Mouse (Mus musculus): ENCODE measurements around the gene Kat2a. TPM values are rescaled to one million over a fixed set of nuclear protein-coding genes. Genes with fewer than 3 reads are reported as not detected.

The Kat2a gene
- polyA plus RNA-seq (2014; fragmentation: Nextera tagmentation; extraction: Ambion mirVana) = 50.7 and 51.7 TPM in 2 replicates

- WGBS = 2% methylated on average over 48 of the region's 48 CpGs
- peak; percentile 86 for ATAC-seq (ENCODE audit: insufficient number of reproducible peaks, insufficient read depth, low FRiP score, low read depth)
- H3K9ac ChIP-seq (replicated peaks; ENCODE audit: low read depth, low read length) = peak within 1 kb of the TSS; percentile 74
- H3K27ac ChIP-seq (ENCODE audit: low read length) = peak within 1 kb of the TSS; percentile 74; the same call in 1 of the 2 replicates
- no peaks in the 10 kb centered on the region for H3K27me3 ChIP-seq (ENCODE audit: control insufficient read depth, insufficient read depth, low read length)
- H3K4me1 ChIP-seq (ENCODE audit: control insufficient read depth, insufficient read depth, low read length) = peaks cover 14% of the 10 kb centered on the region
- peak within 1 kb of the TSS; percentile 86 for H3K4me3 ChIP-seq (ENCODE audit: low read depth, low read length)
- peaks cover 44% of the 10 kb centered on the region for H3K36me3 ChIP-seq (ENCODE audit: control insufficient read depth, insufficient read depth, low read length)
- H3K4me2 ChIP-seq (replicated peaks; ENCODE audit: low read depth, low read length) = peak within 1 kb of the TSS; percentile 53
- no peaks in the 10 kb centered on the region for H3K9me3 ChIP-seq (ENCODE audit: control insufficient read depth, low read depth, low read length)
Measured at GRCm38 (mm10) chr11:100711783-100712615, at the start of gene Kat2a. Gene Kat2a (minus strand): TSS chr11:100712465.

DNA sequence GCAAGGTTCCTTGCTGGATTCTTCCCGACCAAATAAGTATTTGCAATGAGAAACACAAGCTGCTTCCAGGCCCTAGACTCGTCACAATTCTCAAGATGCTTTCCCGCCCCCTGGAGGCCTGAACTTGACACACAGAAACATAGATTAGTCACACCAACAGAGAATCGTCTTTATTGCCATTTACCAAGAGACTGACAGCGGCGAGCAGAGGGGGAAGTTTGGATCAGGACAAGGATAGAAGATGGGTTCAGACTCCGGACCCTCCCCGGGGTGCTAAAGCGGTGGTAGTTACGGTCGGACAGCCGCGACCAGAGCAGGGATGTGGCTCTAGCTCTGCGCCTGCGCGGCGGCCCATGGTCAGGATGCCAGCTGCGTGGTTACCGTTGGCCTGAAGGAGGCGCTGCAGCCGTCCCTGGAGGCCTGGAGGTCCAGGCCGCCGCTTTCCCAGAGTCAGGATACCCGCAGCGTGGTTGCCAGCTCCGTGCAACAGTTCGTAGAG is 49.3 kb upstream of the Kat2a start:
- Histone ChIP-seq H3K9ac (replicated peaks; ENCODE audit: low read depth, low read length) (no peak overlapping the region), H3K9me3 (ENCODE audit: control insufficient read depth, low read depth, low read length) (no peaks in the 10 kb centered on the region), H3K4me3 (ENCODE audit: low read depth, low read length) (peak overlapping the region; percentile 34), H3K27ac (ENCODE audit: low read length) (no peak overlapping the region), H3K4me1 (ENCODE audit: control insufficient read depth, insufficient read depth, low read length) (peaks cover 10% of the 10 kb centered on the region; the same call in 1 of the 2 replicates), H3K36me3 (ENCODE audit: control insufficient read depth, insufficient read depth, low read length) (no peaks in the 10 kb centered on the region), H3K4me2 (replicated peaks; ENCODE audit: low read depth, low read length) (peak overlapping the region; percentile 72), H3K27me3 (ENCODE audit: control insufficient read depth, insufficient read depth, low read length) (peaks cover 21% of the 10 kb centered on the region)
- WGBS = under 1% methylated on average over 27 of the region's 27 CpGs
- peak; percentile 42; the same call in 1 of the 2 replicates for ATAC-seq (ENCODE audit: insufficient number of reproducible peaks, insufficient read depth, low FRiP score, low read depth)

DNA sequence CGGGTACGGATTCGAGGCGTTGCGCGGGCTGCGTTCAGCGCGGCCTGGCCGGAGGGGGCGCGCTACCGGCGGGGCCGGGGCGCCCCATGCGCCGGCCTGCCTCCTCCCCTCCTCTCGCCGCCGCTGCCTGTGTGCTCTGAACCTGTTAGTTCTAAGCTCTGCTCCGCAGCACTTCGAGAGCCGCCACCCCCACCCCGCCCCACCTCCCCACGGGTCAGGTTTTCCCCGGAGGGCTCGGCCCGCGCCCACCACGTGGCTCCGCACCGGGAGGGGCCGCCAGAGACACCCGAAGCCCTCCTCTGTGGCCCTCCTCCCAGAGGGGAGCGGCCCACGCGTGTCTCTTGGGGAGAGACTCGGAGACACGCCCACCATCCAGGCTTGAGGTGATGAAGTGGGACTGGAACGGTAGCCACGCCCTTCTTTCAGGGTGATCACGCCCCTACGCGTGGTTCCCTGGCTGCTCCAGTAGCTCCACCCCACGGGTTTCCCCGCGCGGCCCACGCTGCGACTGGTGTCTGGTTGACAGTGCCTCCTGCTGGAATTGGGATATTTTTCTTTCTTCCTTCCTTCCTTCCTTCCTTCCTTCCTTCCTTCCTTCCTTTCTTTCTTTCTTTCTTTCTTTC is 47.5 kb upstream of the Kat2a start, which contains the start of gene Kcnh4:
Gene Kcnh4 (minus strand): TSS at position 332 of the 623 bp plus-strand sequence.
- peaks cover 21% of the 10 kb centered on the region for H3K27me3 ChIP-seq (ENCODE audit: control insufficient read depth, insufficient read depth, low read length)
- peak within 1 kb of the TSS; percentile 15 for H3K4me3 ChIP-seq (ENCODE audit: low read depth, low read length)
- H3K36me3 ChIP-seq (ENCODE audit: control insufficient read depth, insufficient read depth, low read length) = no peaks in the 10 kb centered on the region
- H3K9ac ChIP-seq (replicated peaks; ENCODE audit: low read depth, low read length) = no peak within 1 kb of the TSS
- under 1% methylated on average over 44 of the region's 51 CpGs for WGBS
- peaks cover 10% of the 10 kb centered on the region; the same call in 1 of the 2 replicates for H3K4me1 ChIP-seq (ENCODE audit: control insufficient read depth, insufficient read depth, low read length)
- H3K4me2 ChIP-seq (replicated peaks; ENCODE audit: low read depth, low read length) = peak within 1 kb of the TSS; percentile 36
- no peak within 1 kb of the TSS for H3K27ac ChIP-seq (ENCODE audit: low read length)
- no peaks in the 10 kb centered on the region for H3K9me3 ChIP-seq (ENCODE audit: control insufficient read depth, low read depth, low read length)
- ATAC-seq (ENCODE audit: insufficient number of reproducible peaks, insufficient read depth, low FRiP score, low read depth) = 0 out of 2 replicates have a peak, but pooled peaks have one; percentile 54

DNA sequence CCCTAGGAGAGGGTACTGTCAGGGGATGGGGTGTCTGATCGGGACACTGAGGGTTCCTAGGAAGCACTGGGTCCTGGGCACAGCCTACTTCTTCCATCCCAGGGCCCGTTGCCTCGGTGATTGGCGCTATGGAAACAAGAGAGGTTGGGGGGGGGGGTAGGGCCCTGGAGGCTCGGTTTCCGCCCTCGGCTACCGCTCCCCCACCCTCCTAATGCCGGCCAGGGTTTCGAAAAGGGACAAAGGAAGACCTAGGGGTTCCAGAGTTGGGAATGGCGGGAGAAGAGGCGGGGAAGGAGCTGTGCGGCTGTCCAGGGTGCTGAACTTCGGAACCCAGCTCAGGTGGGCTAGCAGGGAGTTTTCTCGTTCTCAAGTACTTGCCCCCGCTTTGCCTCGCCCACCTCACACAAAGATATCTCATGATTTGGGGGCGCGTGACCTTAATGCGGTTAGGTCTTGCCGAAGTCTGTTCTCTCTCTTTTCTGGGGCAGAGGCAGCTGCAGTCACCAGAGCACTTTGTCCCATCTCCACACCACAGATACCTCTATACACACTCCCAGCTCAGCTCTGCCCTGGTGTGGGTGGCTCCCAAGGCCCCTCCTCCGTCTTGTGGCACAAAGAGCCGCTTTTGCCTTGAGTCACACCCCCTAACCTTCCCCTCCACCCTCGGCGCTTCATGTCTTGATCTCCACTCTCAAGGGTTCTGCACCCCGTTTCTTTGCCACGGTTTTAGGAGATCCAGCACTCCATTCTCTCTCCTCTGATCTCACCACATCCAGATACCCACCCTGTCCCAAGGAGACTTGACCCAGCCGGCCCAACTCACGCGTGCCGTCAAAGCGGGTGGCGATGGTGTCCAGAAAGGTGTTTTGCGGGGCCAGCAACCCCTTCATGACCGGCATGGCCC is 46.7 kb upstream of the Kat2a start:
- Histone ChIP-seq H3K9ac (replicated peaks; ENCODE audit: low read depth, low read length) (no peak overlapping the region), H3K36me3 (ENCODE audit: control insufficient read depth, insufficient read depth, low read length) (no peaks in the 10 kb centered on the region), H3K9me3 (ENCODE audit: control insufficient read depth, low read depth, low read length) (no peaks in the 10 kb centered on the region), H3K4me2 (replicated peaks; ENCODE audit: low read depth, low read length) (peak overlapping the region; percentile 36; the same call in 1 of the 2 replicates), H3K27me3 (ENCODE audit: control insufficient read depth, insufficient read depth, low read length) (peaks cover 21% of the 10 kb centered on the region), H3K27ac (ENCODE audit: low read length) (no peak overlapping the region), H3K4me1 (ENCODE audit: control insufficient read depth, insufficient read depth, low read length) (peaks cover 10% of the 10 kb centered on the region; the same call in 1 of the 2 replicates), H3K4me3 (ENCODE audit: low read depth, low read length) (peak overlapping the region; percentile 15)
- WGBS = 2% methylated on average over 35 of the region's 35 CpGs
- 0 out of 2 replicates have a peak, but pooled peaks have one; percentile 48 for ATAC-seq (ENCODE audit: insufficient number of reproducible peaks, insufficient read depth, low FRiP score, low read depth)

DNA sequence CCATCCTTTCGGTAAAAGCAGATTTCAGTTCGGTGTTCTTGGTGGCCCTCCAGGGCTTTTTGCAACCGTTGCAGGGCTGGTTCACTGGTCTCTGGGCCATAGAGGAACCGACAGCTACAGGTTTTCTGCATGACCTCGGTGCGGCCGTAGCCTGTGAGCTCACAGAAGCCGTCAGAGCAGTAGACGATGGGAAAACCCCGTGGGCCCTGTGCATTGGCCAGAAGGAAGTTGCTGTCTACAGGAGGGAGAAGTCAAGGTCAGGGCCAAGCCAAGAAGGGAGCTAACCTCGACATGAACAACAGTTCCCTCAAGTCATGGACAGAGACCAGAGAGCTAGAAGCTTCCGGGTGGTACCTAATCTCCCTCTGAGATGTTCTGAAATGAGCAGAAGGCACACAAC is 45.3 kb upstream of the Kat2a start:
- no peak for ATAC-seq (ENCODE audit: insufficient number of reproducible peaks, insufficient read depth, low FRiP score, low read depth)
- Histone ChIP-seq H3K27ac (ENCODE audit: low read length) (no peak overlapping the region), H3K9me3 (ENCODE audit: control insufficient read depth, low read depth, low read length) (no peaks in the 10 kb centered on the region), H3K4me3 (ENCODE audit: low read depth, low read length) (no peak overlapping the region), H3K4me2 (replicated peaks; ENCODE audit: low read depth, low read length) (no peak overlapping the region), H3K4me1 (ENCODE audit: control insufficient read depth, insufficient read depth, low read length) (peaks cover 10% of the 10 kb centered on the region; the same call in 1 of the 2 replicates), H3K9ac (replicated peaks; ENCODE audit: low read depth, low read length) (no peak overlapping the region), H3K27me3 (ENCODE audit: control insufficient read depth, insufficient read depth, low read length) (peaks cover 20% of the 10 kb centered on the region), H3K36me3 (ENCODE audit: control insufficient read depth, insufficient read depth, low read length) (no peaks in the 10 kb centered on the region)
- WGBS = 81% methylated on average over 12 of the region's 12 CpGs

- Histone ChIP-seq H3K4me3 (ENCODE audit: low read depth, low read length) (no peak overlapping the region), H3K9ac (replicated peaks; ENCODE audit: low read depth, low read length) (no peak overlapping the region), H3K36me3 (ENCODE audit: control insufficient read depth, insufficient read depth, low read length) (no peaks in the 10 kb centered on the region), H3K9me3 (ENCODE audit: control insufficient read depth, low read depth, low read length) (no peaks in the 10 kb centered on the region), H3K4me1 (ENCODE audit: control insufficient read depth, insufficient read depth, low read length) (peaks cover 6% of the 10 kb centered on the region; the same call in 1 of the 2 replicates), H3K27me3 (ENCODE audit: control insufficient read depth, insufficient read depth, low read length) (peaks cover 19% of the 10 kb centered on the region), H3K4me2 (replicated peaks; ENCODE audit: low read depth, low read length) (no peak overlapping the region), H3K27ac (ENCODE audit: low read length) (no peak overlapping the region)
- WGBS = 61% methylated on average over 6 of the region's 6 CpGs
- no peak for ATAC-seq (ENCODE audit: insufficient number of reproducible peaks, insufficient read depth, low FRiP score, low read depth)
Measured at GRCm38 (mm10) chr11:100756476-100756875, 44.2 kb upstream of the Kat2a start.

- 92% methylated on average over 3 of the region's 3 CpGs for WGBS
- Histone ChIP-seq H3K27ac (ENCODE audit: low read length) (no peak overlapping the region), H3K4me1 (ENCODE audit: control insufficient read depth, insufficient read depth, low read length) (peaks cover 3% of the 10 kb centered on the region; the same call in 1 of the 2 replicates), H3K9me3 (ENCODE audit: control insufficient read depth, low read depth, low read length) (no peaks in the 10 kb centered on the region), H3K9ac (replicated peaks; ENCODE audit: low read depth, low read length) (no peak overlapping the region), H3K4me2 (replicated peaks; ENCODE audit: low read depth, low read length) (no peak overlapping the region), H3K36me3 (ENCODE audit: control insufficient read depth, insufficient read depth, low read length) (no peaks in the 10 kb centered on the region), H3K4me3 (ENCODE audit: low read depth, low read length) (no peak overlapping the region), H3K27me3 (ENCODE audit: control insufficient read depth, insufficient read depth, low read length) (peaks cover 8% of the 10 kb centered on the region)
- ATAC-seq (ENCODE audit: insufficient number of reproducible peaks, insufficient read depth, low FRiP score, low read depth) = no peak
Measured at GRCm38 (mm10) chr11:100754693-100755057, 42.4 kb upstream of the Kat2a start.

All from stomach, embryonic 14.5 days (tissue).